In genomic region chr17:28905377-28905916, GRCm38 (mm10) we compare ENCODE assay signal across 15 mouse cellular contexts. TPM values are rescaled to one million over a fixed set of nuclear protein-coding genes. Genes with fewer than 3 reads are reported as not detected.
DNase-seq lines count a peak whose midpoint lies in the region; ATAC-seq and TF ChIP-seq lines count a peak whose summit lies in the region.
"Had no signal": no experiment of that assay in that cellular context is flagged by ENCODE, and none has a peak within 500 bp of the region (broad histone marks: within the 10 kb centered on the region; RNA-seq: fewer than 3 reads in every experiment).

No protein-coding gene starts in this region.

- peaks cover 5% of the 10 kb centered on the region; the same call in 1 of the 2 replicates for H3K27me3 ChIP-seq in forebrain, embryonic 11.5 days (ENCODE audit: control insufficient read depth, insufficient read depth, low read length)
- peaks cover 38% of the 10 kb centered on the region for H3K27me3 ChIP-seq in forebrain, embryonic 10.5 days (ENCODE audit: poor library complexity, severe bottlenecking)
- H3K27me3 ChIP-seq in stomach, embryonic 16.5 days (ENCODE audit: control insufficient read depth, insufficient read depth, low read length), result no peaks in the 10 kb centered on the region
- no peaks in the 10 kb centered on the region for H3K27me3 ChIP-seq in stomach, postnatal 0 days (ENCODE audit: control insufficient read depth, insufficient read depth, low read length)
- H3K27me3 ChIP-seq in hindbrain, postnatal 0 days (ENCODE audit: insufficient read depth, low read length), result no peaks in the 10 kb centered on the region
- 0 out of 2 replicates have a peak, but pooled peaks cover 5% of the 10 kb centered on the region for H3K27me3 ChIP-seq in kidney, embryonic 16.5 days (ENCODE audit: insufficient read depth, low read length)

- H3K4me1 ChIP-seq in forebrain, embryonic 11.5 days (replicated peaks; ENCODE audit: control insufficient read depth, insufficient read depth, low read length), result peaks cover 12% of the 10 kb centered on the region; the same call in 1 of the 2 replicates
- peaks cover 31% of the 10 kb centered on the region for H3K4me1 ChIP-seq in forebrain, embryonic 10.5 days
- H3K4me1 ChIP-seq in stomach, embryonic 16.5 days (ENCODE audit: control insufficient read depth, insufficient read depth, low read length), result peaks cover 2% of the 10 kb centered on the region; the same call in 1 of the 2 replicates
- H3K4me1 ChIP-seq in stomach, postnatal 0 days (replicated peaks; ENCODE audit: control insufficient read depth, insufficient read depth), result no peaks in the 10 kb centered on the region
- peaks cover 17% of the 10 kb centered on the region for H3K4me1 ChIP-seq in hindbrain, postnatal 0 days (ENCODE audit: insufficient read depth, low read length)
- H3K4me1 ChIP-seq in kidney, embryonic 16.5 days (ENCODE audit: insufficient read depth, low read length), result peaks cover 10% of the 10 kb centered on the region

- no peak overlapping the region for H3K27ac ChIP-seq in forebrain, embryonic 11.5 days (ENCODE audit: low read depth, low read length)
- H3K27ac ChIP-seq in forebrain, embryonic 10.5 days, result no peak overlapping the region; the same call in 1 of the 2 replicates
- H3K27ac ChIP-seq in stomach, embryonic 16.5 days (ENCODE audit: low read length), result no peak overlapping the region
- no peak overlapping the region for H3K27ac ChIP-seq in stomach, postnatal 0 days (replicated peaks)
- peak overlapping the region; percentile 88 for H3K27ac ChIP-seq in hindbrain, postnatal 0 days
- H3K27ac ChIP-seq in kidney, embryonic 16.5 days (ENCODE audit: low read length), result no peak overlapping the region
- H3K27ac ChIP-seq: gastrocnemius, adult 2 months; heart, embryonic 10.5 days had no signal

- no peak for TF ChIP-seq EP300 in stomach, postnatal 0 days (optimal IDR thresholded peaks at IDR 0.05)

- no peak for DNase-seq in forebrain, embryonic 11.5 days (ENCODE audit: low spot score)
- DNase-seq in forebrain, embryonic 10.5 days (ENCODE audit: extremely low spot score, low spot score), result no peak
- DNase-seq in stomach, postnatal 0 days (ENCODE audit: low spot score), result no peak
- peak; percentile 21 for DNase-seq in hindbrain, postnatal 0 days (ENCODE audit: low spot score)
- DNase-seq in telencephalon, adult 2 months (ENCODE audit: low read depth, low spot score), result peak; percentile 31
- DNase-seq in thymus, adult 18-20 months, result no peak

- H3K4me2 ChIP-seq in forebrain, embryonic 11.5 days (ENCODE audit: low read depth, low read length, severe bottlenecking), result no peak overlapping the region
- H3K4me2 ChIP-seq in stomach, embryonic 16.5 days (ENCODE audit: low read depth, low read length), result no peak overlapping the region
- H3K4me2 ChIP-seq in stomach, postnatal 0 days (replicated peaks; ENCODE audit: low read depth), result no peak overlapping the region
- H3K4me2 ChIP-seq in hindbrain, postnatal 0 days (ENCODE audit: low read depth, low read length), result peak overlapping the region; percentile 25; the same call in 1 of the 2 replicates
- H3K4me2 ChIP-seq in kidney, embryonic 16.5 days (replicated peaks; ENCODE audit: low read depth, low read length), result no peak overlapping the region
- H3K4me2 ChIP-seq: liver, embryonic 11.5 days had no signal

- no peak overlapping the region for H3K4me3 ChIP-seq in forebrain, embryonic 11.5 days (ENCODE audit: low read depth, low read length)
- H3K4me3 ChIP-seq in forebrain, embryonic 10.5 days, result no peak overlapping the region
- H3K4me3 ChIP-seq in stomach, embryonic 16.5 days (replicated peaks; ENCODE audit: low read length), result no peak overlapping the region
- no peak overlapping the region for H3K4me3 ChIP-seq in stomach, postnatal 0 days (ENCODE audit: low read depth, low read length)
- no peak overlapping the region for H3K4me3 ChIP-seq in hindbrain, postnatal 0 days (ENCODE audit: low read length)
- no peak overlapping the region for H3K4me3 ChIP-seq in kidney, embryonic 16.5 days (ENCODE audit: low read length)
- H3K4me3 ChIP-seq: gastrocnemius, adult 2 months; heart, embryonic 10.5 days; myocyte had no signal

- H3K9me3 ChIP-seq in forebrain, embryonic 11.5 days (ENCODE audit: control insufficient read depth, low read length), result no peaks in the 10 kb centered on the region
- H3K9me3 ChIP-seq in forebrain, embryonic 10.5 days, result no peaks in the 10 kb centered on the region
- H3K9me3 ChIP-seq in stomach, embryonic 16.5 days (replicated peaks; ENCODE audit: control insufficient read depth, low read length), result no peaks in the 10 kb centered on the region
- H3K9me3 ChIP-seq in stomach, postnatal 0 days (ENCODE audit: control insufficient read depth, low read length), result no peaks in the 10 kb centered on the region
- no peaks in the 10 kb centered on the region for H3K9me3 ChIP-seq in hindbrain, postnatal 0 days (ENCODE audit: low read length)
- no peaks in the 10 kb centered on the region for H3K9me3 ChIP-seq in kidney, embryonic 16.5 days (ENCODE audit: low read length)
- H3K9me3 ChIP-seq: G1E; heart, embryonic 10.5 days had no signal

- ATAC-seq in forebrain, embryonic 11.5 days (replicated peaks; ENCODE audit: low FRiP score), result no peak
- ATAC-seq in stomach, embryonic 16.5 days (ENCODE audit: insufficient read depth, low FRiP score), result no peak
- ATAC-seq in stomach, postnatal 0 days (ENCODE audit: low FRiP score, low TSS enrichment), result no peak
- ATAC-seq in hindbrain, postnatal 0 days, result 0 out of 2 replicates have a peak, but pooled peaks have one; percentile 34
- no peak for ATAC-seq in kidney, embryonic 16.5 days (ENCODE audit: low FRiP score, low TSS enrichment)

- 68% methylated on average over 13 of the region's 13 CpGs for WGBS in forebrain, embryonic 11.5 days
- 65% methylated on average over 13 of the region's 13 CpGs for WGBS in forebrain, embryonic 10.5 days
- 71% methylated on average over 13 of the region's 13 CpGs for WGBS in stomach, embryonic 16.5 days
- 65% methylated on average over 13 of the region's 13 CpGs for WGBS in stomach, postnatal 0 days
- 62% methylated on average over 11 of the region's 13 CpGs for WGBS in hindbrain, postnatal 0 days
- 74% methylated on average over 11 of the region's 13 CpGs for WGBS in kidney, embryonic 16.5 days

- no peak for TF ChIP-seq CTCF in stomach, postnatal 0 days (IDR thresholded peaks at IDR 0.05; ENCODE audit: low read depth)
- no peak for TF ChIP-seq CTCF in hindbrain, postnatal 0 days (IDR thresholded peaks at IDR 0.05; ENCODE audit: low read depth)

- no peaks in the 10 kb centered on the region for H3K36me3 ChIP-seq in forebrain, embryonic 11.5 days (ENCODE audit: control insufficient read depth, insufficient read depth, low read length)
- no peaks in the 10 kb centered on the region for H3K36me3 ChIP-seq in forebrain, embryonic 10.5 days (replicated peaks)
- no peaks in the 10 kb centered on the region for H3K36me3 ChIP-seq in stomach, embryonic 16.5 days (ENCODE audit: control insufficient read depth, insufficient read depth, low read length)
- no peaks in the 10 kb centered on the region for H3K36me3 ChIP-seq in stomach, postnatal 0 days (ENCODE audit: control insufficient read depth, insufficient read depth, low read length)
- no peaks in the 10 kb centered on the region for H3K36me3 ChIP-seq in hindbrain, postnatal 0 days (ENCODE audit: insufficient read depth, low read length)
- H3K36me3 ChIP-seq in kidney, embryonic 16.5 days (ENCODE audit: insufficient read depth, low read length), result no peaks in the 10 kb centered on the region
- H3K36me3 ChIP-seq: G1E; heart, embryonic 10.5 days had no signal

- H3K9ac ChIP-seq in forebrain, embryonic 11.5 days (ENCODE audit: low read length), result peak overlapping the region; percentile 12; the same call in 1 of the 2 replicates
- H3K9ac ChIP-seq in stomach, embryonic 16.5 days (ENCODE audit: low read length), result peak overlapping the region; percentile 11; the same call in 1 of the 2 replicates
- no peak overlapping the region for H3K9ac ChIP-seq in stomach, postnatal 0 days (ENCODE audit: low read length)
- H3K9ac ChIP-seq in hindbrain, postnatal 0 days (replicated peaks; ENCODE audit: low read length), result peak overlapping the region; percentile 13; the same call in 1 of the 2 replicates
- no peak overlapping the region for H3K9ac ChIP-seq in kidney, embryonic 16.5 days (replicated peaks; ENCODE audit: low read length)

RNA-seq across cellular contexts. Expression of gene 4930539E08Rik, which starts 9.7 kb away (rescaled TPM):
- polyA plus RNA-seq in forebrain, embryonic 11.5 days (2014; fragmentation: Nextera tagmentation; extraction: Ambion mirVana), result 0.16 and 0.19 TPM in 2 replicates
- polyA plus RNA-seq in forebrain, embryonic 10.5 days (2016; fragmentation: Nextera tagmentation; extraction: Ambion mirVana), result 0.02 and 0.11 TPM in 2 replicates
- 0.25 and 0.31 TPM in 2 replicates for polyA plus RNA-seq in stomach, embryonic 16.5 days (2015; fragmentation: Nextera tagmentation; extraction: Ambion mirVana)
- polyA plus RNA-seq in stomach, postnatal 0 days (2015; fragmentation: Nextera tagmentation; extraction: Ambion mirVana), result 1.2 and 2.2 TPM in 2 replicates
- total RNA-seq in hindbrain, postnatal 0 days (2014; rRNA removed), result 5.6 and 13.0 TPM in 2 replicates
- 1.6 and 2.1 TPM in 2 replicates for polyA plus RNA-seq in hindbrain, postnatal 0 days (2015; fragmentation: Nextera tagmentation; extraction: Ambion mirVana)
- 0.17 and 0.63 TPM in 2 replicates for polyA plus RNA-seq in kidney, embryonic 16.5 days (2015; fragmentation: Nextera tagmentation; extraction: Ambion mirVana)
- polyA plus RNA-seq: G1E, myocyte had no signal

RNA-seq across cellular contexts. Expression of gene Pxt1, which starts 38.2 kb away (rescaled TPM):
- polyA plus RNA-seq in forebrain, embryonic 11.5 days (2014; fragmentation: Nextera tagmentation; extraction: Ambion mirVana), result 0.28 TPM in 1 of 2 replicates, not detected in the other
- polyA plus RNA-seq in forebrain, embryonic 10.5 days (2016; fragmentation: Nextera tagmentation; extraction: Ambion mirVana), result not detected in 2 replicates
- 0.21 TPM in 1 of 2 replicates, not detected in the other for polyA plus RNA-seq in stomach, embryonic 16.5 days (2015; fragmentation: Nextera tagmentation; extraction: Ambion mirVana)
- 0.18 TPM in 1 of 2 replicates, not detected in the other for polyA plus RNA-seq in stomach, postnatal 0 days (2015; fragmentation: Nextera tagmentation; extraction: Ambion mirVana)
- not detected in 2 replicates for total RNA-seq in hindbrain, postnatal 0 days (2014; rRNA removed)
- not detected in 2 replicates for polyA plus RNA-seq in hindbrain, postnatal 0 days (2015; fragmentation: Nextera tagmentation; extraction: Ambion mirVana)
- polyA plus RNA-seq in kidney, embryonic 16.5 days (2015; fragmentation: Nextera tagmentation; extraction: Ambion mirVana), result 0.21 and 0.28 TPM in 2 replicates
- total RNA-seq: G1E; gastrocnemius, adult 2 months; left cerebral cortex, adult 18-20 months had no signal
- polyA plus RNA-seq: myocyte; stomach, embryonic 14.5 days had no signal

RNA-seq across cellular contexts. Expression of gene Kctd20, which starts 46.3 kb away (rescaled TPM):
- 112 and 116 TPM in 2 replicates for polyA plus RNA-seq in forebrain, embryonic 11.5 days (2014; fragmentation: Nextera tagmentation; extraction: Ambion mirVana)
- 111 and 113 TPM in 2 replicates for polyA plus RNA-seq in forebrain, embryonic 10.5 days (2016; fragmentation: Nextera tagmentation; extraction: Ambion mirVana)
- 77.2 and 78.3 TPM in 2 replicates for polyA plus RNA-seq in stomach, embryonic 16.5 days (2015; fragmentation: Nextera tagmentation; extraction: Ambion mirVana)
- 37.6 and 38.3 TPM in 2 replicates for polyA plus RNA-seq in stomach, postnatal 0 days (2015; fragmentation: Nextera tagmentation; extraction: Ambion mirVana)
- 51.5 and 59.9 TPM in 2 replicates for total RNA-seq in hindbrain, postnatal 0 days (2014; rRNA removed)
- 62.9 and 64.1 TPM in 2 replicates for polyA plus RNA-seq in hindbrain, postnatal 0 days (2015; fragmentation: Nextera tagmentation; extraction: Ambion mirVana)
- 89.5 and 92.1 TPM in 2 replicates for polyA plus RNA-seq in kidney, embryonic 16.5 days (2015; fragmentation: Nextera tagmentation; extraction: Ambion mirVana)

RNA-seq across cellular contexts. Expression of gene Pnpla1, which starts 47.2 kb away (rescaled TPM):
- not detected in 2 replicates for polyA plus RNA-seq in forebrain, embryonic 11.5 days (2014; fragmentation: Nextera tagmentation; extraction: Ambion mirVana)
- not detected in 2 replicates for polyA plus RNA-seq in forebrain, embryonic 10.5 days (2016; fragmentation: Nextera tagmentation; extraction: Ambion mirVana)
- polyA plus RNA-seq in stomach, embryonic 16.5 days (2015; fragmentation: Nextera tagmentation; extraction: Ambion mirVana), result 1.2 and 3.0 TPM in 2 replicates
- 12.7 TPM in 2 replicates for polyA plus RNA-seq in stomach, postnatal 0 days (2015; fragmentation: Nextera tagmentation; extraction: Ambion mirVana)
- total RNA-seq in hindbrain, postnatal 0 days (2014; rRNA removed), result 0.10 and 0.22 TPM in 2 replicates
- 0.08 and 0.09 TPM in 2 replicates for polyA plus RNA-seq in hindbrain, postnatal 0 days (2015; fragmentation: Nextera tagmentation; extraction: Ambion mirVana)
- polyA plus RNA-seq in kidney, embryonic 16.5 days (2015; fragmentation: Nextera tagmentation; extraction: Ambion mirVana), result 0.08 TPM in 1 of 2 replicates, not detected in the other
- total RNA-seq: G1E; gastrocnemius, adult 2 months had no signal
- polyA plus RNA-seq: G1E; heart, embryonic 10.5 days; liver, embryonic 11.5 days; myocyte had no signal

Comparison
In these comparisons a context has a peak if more than half of its experiments do, and no peak if none do; other contexts are left out.
1. H3K9ac ChIP-seq: peak in forebrain, embryonic 11.5 days (single experiment), stomach, embryonic 16.5 days (single experiment) and hindbrain, postnatal 0 days (single experiment); none in stomach, postnatal 0 days (single experiment) and kidney, embryonic 16.5 days (single experiment).
2. DNase-seq: peak in hindbrain, postnatal 0 days (single experiment) and telencephalon, adult 2 months (single experiment); none in forebrain, embryonic 11.5 days (single experiment), forebrain, embryonic 10.5 days (single experiment), stomach, postnatal 0 days (single experiment) and thymus, adult 18-20 months (0 of 2).